Mouse (Mus musculus) lung, embryonic 15.5 days (tissue): ENCODE data around the gene Tmem50b. TPM values are rescaled to one million over a fixed set of nuclear protein-coding genes. Genes with fewer than 3 reads are reported as not detected.
A peak's percentile ranks its signal among the peaks of the same experiment; 100 is the strongest.

Source experiments
- ATAC-seq: fragments of 200-750 bp; cut with Nextera tagmentation; 2 replicates; pipeline ENCODE4 v1.8.0; 2017; ENCODE audit warnings: moderate number of reproducible peaks, borderline replicate concordance; ENCODE audit not compliant: low FRiP score, low TSS enrichment; ENCODE audit errors: extremely low read depth
- H3K27ac ChIP-seq: fragments of 300-500 bp; sonication (generic); 2 replicates; pipeline ENCODE4 v1.5.1; 2015; ENCODE audit warnings: moderate library complexity, mild to moderate bottlenecking, inconsistent platforms
- H3K27me3 ChIP-seq: fragments of 300-500 bp; sonication (generic); 2 replicates; pipeline ENCODE4 v1.6.1; 2015; ENCODE audit warnings: inconsistent platforms
- H3K36me3 ChIP-seq: fragments of 300-500 bp; sonication (generic); 2 replicates; pipeline ENCODE4 v1.6.1; 2015; ENCODE audit warnings: inconsistent platforms
- H3K4me1 ChIP-seq: fragments of 300-500 bp; sonication (generic); 2 replicates; pipeline ENCODE4 v1.6.1; 2015; ENCODE audit warnings: inconsistent platforms
- H3K4me2 ChIP-seq: fragments of 300-500 bp; sonication (generic); 2 replicates; pipeline ENCODE4 v1.6.1; 2015; ENCODE audit warnings: inconsistent platforms, mild to moderate bottlenecking, moderate library complexity
- H3K4me3 ChIP-seq: fragments of 300-500 bp; sonication (generic); 2 replicates; pipeline ENCODE4 v1.5.1; 2015; ENCODE audit warnings: mild to moderate bottlenecking, inconsistent platforms
- H3K9ac ChIP-seq: fragments of 300-500 bp; sonication (generic); 2 replicates; pipeline ENCODE4 v1.6.1; 2015; ENCODE audit warnings: inconsistent platforms
- H3K9me3 ChIP-seq: fragments of 300-500 bp; sonication (generic); 2 replicates; pipeline ENCODE4 v1.6.1; 2016; ENCODE audit warnings: inconsistent platforms
- WGBS: fragments of 180-500 bp; shearing (Covaris S2); methylation state at CpG from one replicate; pipeline ENCODE4 v1.1.7; 2015; 5-methylcytosine and 5-hydroxymethylcytosine counted together
- polyA plus RNA-seq: library from polyadenylated mRNA; unstranded; fragments of >200 nt; fragmentation: Nextera tagmentation; extraction: Ambion mirVana; gene quantifications from 2 replicates; pipeline ENCODE4 v1.2.1, GENCODE M21; 2015

The Tmem50b gene
- polyA plus RNA-seq, 1 experiment from 2014 or later = 45.3 TPM

GRCm38 (mm10) chr16:91606958-91607357 lies 9.4 kb upstream of the Tmem50b start:
- H3K27me3 ChIP-seq = no peaks in the 10 kb centered on the region
- no peak overlapping the region for H3K9ac ChIP-seq
- H3K4me1 ChIP-seq = peaks cover 5% of the 10 kb centered on the region; the same call in 1 of the 2 replicates
- 77% methylated on average over 8 of the region's 8 CpGs for WGBS
- no peak overlapping the region for H3K27ac ChIP-seq
- H3K4me3 ChIP-seq = no peak overlapping the region
- H3K36me3 ChIP-seq = no peaks in the 10 kb centered on the region
- H3K4me2 ChIP-seq = no peak overlapping the region
- H3K9me3 ChIP-seq = no peaks in the 10 kb centered on the region
- no peak for ATAC-seq

GRCm38 (mm10) chr16:91605156-91605555 lies 7.6 kb upstream of the Tmem50b start:
- no peaks in the 10 kb centered on the region for H3K36me3 ChIP-seq
- no peak overlapping the region for H3K27ac ChIP-seq
- ATAC-seq = no peak
- peaks cover 4% of the 10 kb centered on the region; the same call in 1 of the 2 replicates for H3K4me1 ChIP-seq
- H3K4me2 ChIP-seq = no peak overlapping the region
- no peaks in the 10 kb centered on the region for H3K27me3 ChIP-seq
- 76% methylated on average over 6 of the region's 6 CpGs for WGBS
- no peak overlapping the region for H3K4me3 ChIP-seq
- H3K9ac ChIP-seq = no peak overlapping the region
- H3K9me3 ChIP-seq = no peaks in the 10 kb centered on the region

GRCm38 (mm10) chr16:91601693-91602092 lies 4.1 kb upstream of the Tmem50b start:
- Histone ChIP-seq H3K36me3 (no peaks in the 10 kb centered on the region), H3K27me3 (no peaks in the 10 kb centered on the region; the same call in 1 of the 2 replicates), H3K4me3 (no peak overlapping the region), H3K4me2 (no peak overlapping the region), H3K9me3 (no peaks in the 10 kb centered on the region), H3K4me1 (peaks cover 5% of the 10 kb centered on the region), H3K9ac (no peak overlapping the region), H3K27ac (no peak overlapping the region)
- no peak for ATAC-seq
- 63% methylated on average over 9 of the region's 9 CpGs for WGBS

GRCm38 (mm10) chr16:91601081-91601480 lies 3.5 kb upstream of the Tmem50b start:
- ATAC-seq = no peak
- H3K9ac ChIP-seq = no peak overlapping the region
- H3K36me3 ChIP-seq = no peaks in the 10 kb centered on the region
- H3K4me2 ChIP-seq = no peak overlapping the region
- H3K27ac ChIP-seq = no peak overlapping the region
- no peaks in the 10 kb centered on the region; the same call in 1 of the 2 replicates for H3K27me3 ChIP-seq
- 28% methylated on average over 4 of the region's 4 CpGs for WGBS
- no peaks in the 10 kb centered on the region for H3K9me3 ChIP-seq
- no peak overlapping the region for H3K4me3 ChIP-seq
- H3K4me1 ChIP-seq = peaks cover 10% of the 10 kb centered on the region

GRCm38 (mm10) chr16:91599242-91599641 lies 1.6 kb upstream of the Tmem50b start:
- Histone ChIP-seq H3K4me2 (no peak overlapping the region), H3K27me3 (no peaks in the 10 kb centered on the region; the same call in 1 of the 2 replicates), H3K4me1 (peaks cover 10% of the 10 kb centered on the region), H3K4me3 (no peak overlapping the region), H3K9ac (no peak overlapping the region), H3K36me3 (no peaks in the 10 kb centered on the region), H3K27ac (no peak overlapping the region), H3K9me3 (no peaks in the 10 kb centered on the region)
- no peak for ATAC-seq

- WGBS = under 1% methylated on average over 75 of the region's 75 CpGs
- H3K9ac ChIP-seq = peak overlapping the region; percentile 76
- no peaks in the 10 kb centered on the region; the same call in 1 of the 2 replicates for H3K27me3 ChIP-seq
- no peaks in the 10 kb centered on the region for H3K36me3 ChIP-seq
- H3K9me3 ChIP-seq = no peaks in the 10 kb centered on the region
- H3K27ac ChIP-seq = no peak overlapping the region; the same call in 1 of the 2 replicates
- peaks cover 26% of the 10 kb centered on the region for H3K4me1 ChIP-seq
- ATAC-seq = peak; percentile 46
- peak overlapping the region; percentile 91 for H3K4me2 ChIP-seq
- peak overlapping the region; percentile 82 for H3K4me3 ChIP-seq
These were observed 575 bp downstream of the Tmem50b start for GRCm38 (mm10) chr16:91596779-91597671.

- Histone ChIP-seq H3K36me3 (no peaks in the 10 kb centered on the region), H3K27me3 (no peaks in the 10 kb centered on the region; the same call in 1 of the 2 replicates), H3K9ac (peak overlapping the region; percentile 76; the same call in 1 of the 2 replicates), H3K27ac (no peak overlapping the region), H3K4me1 (peaks cover 28% of the 10 kb centered on the region), H3K4me2 (peak overlapping the region; percentile 91), H3K9me3 (no peaks in the 10 kb centered on the region), H3K4me3 (peak overlapping the region; percentile 82)
- ATAC-seq = no peak
- 15% methylated on average over 9 of the region's 9 CpGs for WGBS
These were observed 1.2 kb downstream of the Tmem50b start for GRCm38 (mm10) chr16:91596397-91596778.

GRCm38 (mm10) chr16:91595076-91595475 lies 2.5 kb downstream of the Tmem50b start:
- Histone ChIP-seq H3K4me1 (peaks cover 28% of the 10 kb centered on the region), H3K27me3 (no peaks in the 10 kb centered on the region; the same call in 1 of the 2 replicates), H3K4me2 (no peak overlapping the region), H3K9me3 (no peaks in the 10 kb centered on the region), H3K36me3 (no peaks in the 10 kb centered on the region), H3K4me3 (no peak overlapping the region), H3K27ac (no peak overlapping the region), H3K9ac (no peak overlapping the region)
- ATAC-seq = no peak
- 82% methylated on average over 6 of the region's 6 CpGs for WGBS

- Histone ChIP-seq H3K27me3 (no peaks in the 10 kb centered on the region), H3K27ac (no peak overlapping the region), H3K9me3 (no peaks in the 10 kb centered on the region), H3K4me2 (no peak overlapping the region), H3K36me3 (no peaks in the 10 kb centered on the region), H3K4me1 (peaks cover 28% of the 10 kb centered on the region), H3K4me3 (no peak overlapping the region), H3K9ac (no peak overlapping the region)
- no peak for ATAC-seq
- 68% methylated on average over 3 of the region's 3 CpGs for WGBS
These were observed 4.3 kb downstream of the Tmem50b start for GRCm38 (mm10) chr16:91593262-91593661.

- no peaks in the 10 kb centered on the region for H3K27me3 ChIP-seq
- peaks cover 25% of the 10 kb centered on the region for H3K4me1 ChIP-seq
- H3K36me3 ChIP-seq = no peaks in the 10 kb centered on the region
- H3K4me2 ChIP-seq = no peak overlapping the region
- ATAC-seq = no peak; the same call in 1 of the 2 replicates
- 33% methylated on average over 8 of the region's 8 CpGs for WGBS
- no peak overlapping the region for H3K27ac ChIP-seq
- H3K9ac ChIP-seq = no peak overlapping the region
- no peaks in the 10 kb centered on the region for H3K9me3 ChIP-seq
- no peak overlapping the region for H3K4me3 ChIP-seq
These were observed 5.4 kb downstream of the Tmem50b start for GRCm38 (mm10) chr16:91592162-91592561.

- WGBS = 83% methylated on average over 3 of the region's 3 CpGs
- H3K4me1 ChIP-seq = peaks cover 18% of the 10 kb centered on the region
- H3K27me3 ChIP-seq = no peaks in the 10 kb centered on the region
- H3K36me3 ChIP-seq = peaks cover 5% of the 10 kb centered on the region; the same call in 1 of the 2 replicates
- no peak overlapping the region for H3K9ac ChIP-seq
- ATAC-seq = no peak
- H3K4me2 ChIP-seq = no peak overlapping the region
- H3K27ac ChIP-seq = no peak overlapping the region
- H3K4me3 ChIP-seq = no peak overlapping the region
- no peaks in the 10 kb centered on the region for H3K9me3 ChIP-seq
These were observed 8.9 kb downstream of the Tmem50b start for GRCm38 (mm10) chr16:91588703-91589102.

GRCm38 (mm10) chr16:91587730-91588453 lies 9.7 kb downstream of the Tmem50b start:
- H3K4me3 ChIP-seq = no peak overlapping the region
- no peak overlapping the region for H3K9ac ChIP-seq
- no peak overlapping the region for H3K27ac ChIP-seq
- WGBS = 61% methylated on average over 6 of the region's 6 CpGs
- H3K4me1 ChIP-seq = peaks cover 10% of the 10 kb centered on the region
- H3K4me2 ChIP-seq = no peak overlapping the region
- no peaks in the 10 kb centered on the region for H3K9me3 ChIP-seq
- H3K36me3 ChIP-seq = peaks cover 5% of the 10 kb centered on the region
- ATAC-seq = no peak
- no peaks in the 10 kb centered on the region for H3K27me3 ChIP-seq
